Mouse (Mus musculus) heart, postnatal 0 days (tissue): ENCODE results near the gene Cachd1.

Experiments
- CTCF ChIP-seq: IDR thresholded peaks from 2 replicates; pipeline ENCODE4 v1.5.1; 2016; ENCODE audit warnings: antibody characterized with exemption, control low read depth, low read depth
- EP300 ChIP-seq: IDR thresholded peaks from 2 replicates; pipeline ENCODE4 v1.6.1; 2016; ENCODE audit warnings: antibody characterized with exemption, low read depth

DNA sequence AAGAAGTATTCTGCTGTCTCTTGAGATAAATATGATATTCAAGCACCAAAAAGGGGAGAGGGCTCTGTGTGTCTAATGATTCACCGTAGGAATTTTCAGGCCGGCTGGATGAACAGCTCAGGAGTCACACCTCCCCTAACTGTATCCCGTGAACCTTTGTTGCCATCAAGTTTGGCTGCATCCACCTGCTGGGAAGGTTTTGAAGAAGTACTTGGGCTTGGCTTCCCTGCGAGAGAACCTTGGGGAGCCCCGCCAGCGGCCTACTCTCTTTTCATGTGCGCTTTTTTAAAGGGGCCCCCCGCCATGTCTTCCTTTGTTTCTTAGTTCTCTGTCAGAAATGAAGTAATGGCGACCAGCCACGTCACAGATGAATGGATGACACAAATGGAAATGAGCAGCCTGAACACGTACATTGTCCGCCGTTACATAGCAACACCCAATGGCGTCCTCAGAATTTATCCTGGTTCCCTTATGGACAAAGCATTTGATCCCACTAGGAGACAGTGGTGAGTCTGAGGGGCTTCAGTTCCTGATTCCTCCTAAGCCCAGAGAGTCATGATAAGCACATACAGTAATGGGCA is 198.1 kb downstream of the Cachd1 start:
- no peak for TF ChIP-seq CTCF
- no peak for TF ChIP-seq EP300
